Mouse (Mus musculus): Measurements from ENCODE around the gene Socs2. TPM values are rescaled to one million over a fixed set of nuclear protein-coding genes. Genes with fewer than 3 reads are reported as not detected.

Gene Socs2
- polyA plus RNA-seq (2017; shearing (Covaris generic)): 113 TPM

DNA sequence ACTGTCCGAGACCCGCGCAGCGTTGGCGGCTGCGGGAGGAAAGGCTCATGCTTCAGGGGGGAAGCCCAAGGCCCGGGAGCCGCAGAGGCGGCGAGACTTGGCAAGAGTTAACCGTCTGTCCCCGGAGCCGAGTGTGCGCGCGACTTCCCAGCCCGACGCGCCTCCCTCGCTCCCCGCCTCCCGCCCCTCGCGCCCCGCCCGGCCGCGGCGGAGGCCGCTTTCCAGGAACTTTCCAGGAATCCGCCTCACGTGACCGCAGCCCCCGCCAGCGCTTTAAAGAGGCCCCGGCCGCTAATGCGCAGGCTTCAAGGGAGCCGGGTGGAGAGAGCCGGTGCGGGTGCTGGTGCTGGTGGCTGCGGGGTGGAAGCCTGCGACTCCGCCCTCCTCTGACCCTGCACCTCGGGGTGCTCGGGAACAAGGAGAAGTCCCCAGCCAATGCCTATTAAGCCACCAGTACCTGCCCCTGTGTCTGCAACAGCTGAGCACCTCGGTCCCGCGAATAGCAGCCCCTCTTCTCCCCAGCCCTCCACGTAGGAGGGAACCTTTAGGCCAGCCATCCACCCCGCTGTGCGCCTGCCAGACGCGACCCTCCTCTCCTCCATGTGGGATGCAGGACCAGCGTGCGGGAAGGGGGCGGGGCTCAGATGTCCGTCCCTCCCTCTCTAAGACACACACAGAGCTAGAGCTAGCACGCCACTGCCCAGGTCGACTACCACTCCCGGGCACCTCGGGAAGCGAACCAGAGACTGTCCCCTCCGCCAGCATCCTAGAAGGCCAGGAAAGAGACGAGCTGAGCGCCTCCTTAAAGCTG, at the start of gene Socs2:
TSS of gene Socs2 (minus strand) at position 496 of the 811 bp plus-strand sequence.

Other genes starting within 250 kb of the Socs2 start
- gene Cradd, start 93.0 kb downstream of the Socs2 start, polyA plus RNA-seq (2017; shearing (Covaris generic)): 33.2 TPM
- gene Mrpl42, start 84.8 kb upstream of the Socs2 start, polyA plus RNA-seq (2017; shearing (Covaris generic)): 137 TPM
- 288 TPM for gene Ube2n, start 98.0 kb upstream of the Socs2 start, polyA plus RNA-seq (2017; shearing (Covaris generic))
- gene Nudt4, start 147.0 kb upstream of the Socs2 start, polyA plus RNA-seq (2017; shearing (Covaris generic)): 48.3 TPM

Measured in CD4-positive, CD25-positive, alpha-beta regulatory T cell (primary cell).